ENCODE assay signal across 8 mouse cellular contexts in the genomic region with DNA sequence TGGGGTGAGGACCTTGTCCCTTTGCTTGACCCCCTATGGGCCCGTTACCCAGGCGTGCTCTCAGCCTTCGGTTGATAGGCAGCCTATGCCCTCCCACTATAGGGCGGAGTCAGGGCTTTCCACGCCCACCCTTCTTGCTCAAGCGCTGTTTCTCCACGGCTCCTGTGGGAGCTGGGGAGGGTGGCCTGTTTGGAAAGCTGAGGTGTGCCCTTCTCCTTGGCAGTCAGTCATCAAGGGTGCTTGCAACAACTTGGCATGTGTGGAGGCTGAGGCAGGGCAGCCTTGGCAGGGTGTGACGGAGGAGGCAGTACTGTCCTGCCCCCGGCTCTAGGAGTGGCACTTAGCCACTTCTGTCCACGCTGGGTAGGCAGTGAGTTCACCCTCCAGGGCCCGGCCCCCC. TPM values are rescaled to one million over a fixed set of nuclear protein-coding genes. Genes with fewer than 3 reads are reported as not detected.
DNase-seq lines count a peak whose midpoint lies in the region; ATAC-seq and TF ChIP-seq lines count a peak whose summit lies in the region.

No protein-coding gene starts in this region.

- H3K27me3 ChIP-seq in hindbrain, embryonic 13.5 days: no peaks in the 10 kb centered on the region
- H3K27me3 ChIP-seq in limb, embryonic 13.5 days: no peaks in the 10 kb centered on the region
- H3K27me3 ChIP-seq in midbrain, embryonic 12.5 days: no peaks in the 10 kb centered on the region

- H3K9ac ChIP-seq in hindbrain, embryonic 13.5 days: peak overlapping the region; percentile 71
- peak overlapping the region; percentile 50; the same call in 1 of the 2 replicates for H3K9ac ChIP-seq in limb, embryonic 13.5 days
- H3K9ac ChIP-seq in midbrain, embryonic 12.5 days (replicated peaks): peak overlapping the region; percentile 55

- H3K9me3 ChIP-seq in hindbrain, embryonic 13.5 days: no peaks in the 10 kb centered on the region
- H3K9me3 ChIP-seq in limb, embryonic 13.5 days: no peaks in the 10 kb centered on the region
- no peaks in the 10 kb centered on the region for H3K9me3 ChIP-seq in midbrain, embryonic 12.5 days

- H3K4me1 ChIP-seq in hindbrain, embryonic 13.5 days (replicated peaks): peaks cover 94% of the 10 kb centered on the region
- peaks cover 90% of the 10 kb centered on the region for H3K4me1 ChIP-seq in limb, embryonic 13.5 days
- H3K4me1 ChIP-seq in midbrain, embryonic 12.5 days: peaks cover 93% of the 10 kb centered on the region

- H3K36me3 ChIP-seq in hindbrain, embryonic 13.5 days: no peaks in the 10 kb centered on the region
- H3K36me3 ChIP-seq in limb, embryonic 13.5 days: peaks cover 19% of the 10 kb centered on the region
- peaks cover 19% of the 10 kb centered on the region for H3K36me3 ChIP-seq in midbrain, embryonic 12.5 days

- peak overlapping the region; percentile 98 for H3K27ac ChIP-seq in gastrocnemius, adult 2 months
- peak overlapping the region; percentile 94 for H3K27ac ChIP-seq in hindbrain, embryonic 13.5 days
- no peak overlapping the region for H3K27ac ChIP-seq in limb, embryonic 13.5 days
- peak overlapping the region; percentile 91 for H3K27ac ChIP-seq in midbrain, embryonic 12.5 days (replicated peaks)

- peak overlapping the region; percentile 60 for H3K4me3 ChIP-seq in gastrocnemius, adult 2 months
- H3K4me3 ChIP-seq in hindbrain, embryonic 13.5 days: peak overlapping the region; percentile 34
- H3K4me3 ChIP-seq in limb, embryonic 13.5 days: peak overlapping the region; percentile 32
- H3K4me3 ChIP-seq in midbrain, embryonic 12.5 days: peak overlapping the region; percentile 30

- peak; percentile 62 for DNase-seq in right cerebral cortex, postnatal 14 days
- DNase-seq in right cerebral cortex, adult 2 months (ENCODE audit: low spot score in 2 of 2): no peak
- DNase-seq in cerebellum, adult 9-11 months: peak; percentile 73
- peak; percentile 95 for DNase-seq in gastrocnemius, adult 2 months
- peak; percentile 36 for DNase-seq in yolk sac, embryonic 10.5 days (ENCODE audit: low spot score)

- TF ChIP-seq CTCF in gastrocnemius, adult 2 months (IDR thresholded peaks at IDR 0.05): no peak

- peak overlapping the region; percentile 60 for H3K4me2 ChIP-seq in hindbrain, embryonic 13.5 days
- H3K4me2 ChIP-seq in limb, embryonic 13.5 days (replicated peaks): peak overlapping the region; percentile 65
- H3K4me2 ChIP-seq in midbrain, embryonic 12.5 days (replicated peaks): peak overlapping the region; percentile 86

- 7% methylated on average over 11 of the region's 11 CpGs for WGBS in hindbrain, embryonic 13.5 days
- 8% methylated on average over 11 of the region's 11 CpGs for WGBS in limb, embryonic 13.5 days
- WGBS in midbrain, embryonic 12.5 days: 4% methylated on average over 11 of the region's 11 CpGs

- intact Hi-C loops in gastrocnemius, adult 2 months (cut with DNase I): no loop called here

- peak; percentile 29; the same call in 1 of the 2 replicates for ATAC-seq in hindbrain, embryonic 13.5 days (ENCODE audit: low FRiP score)
- ATAC-seq in limb, embryonic 13.5 days (ENCODE audit: low FRiP score, low read depth): 0 out of 2 replicates have a peak, but pooled peaks have one; percentile 9
- peak; percentile 39; the same call in 1 of the 2 replicates for ATAC-seq in midbrain, embryonic 12.5 days (ENCODE audit: low FRiP score, low read depth)

RNA-seq across cellular contexts. Expression of gene Rgma, which starts 23.0 kb away (rescaled TPM):
- 10 to 100 TPM; 46.1 to 52.4 TPM for total RNA-seq in gastrocnemius, adult 2 months (2021)
- polyA plus RNA-seq in hindbrain, embryonic 13.5 days (2015; fragmentation: Nextera tagmentation; extraction: Ambion mirVana): 40.0 and 41.1 TPM in 2 replicates
- 25.3 and 25.6 TPM in 2 replicates for polyA plus RNA-seq in limb, embryonic 13.5 days (2015; fragmentation: Nextera tagmentation; extraction: Ambion mirVana)
- 55.7 and 62.9 TPM in 2 replicates for polyA plus RNA-seq in midbrain, embryonic 12.5 days (2016; fragmentation: Nextera tagmentation; extraction: Ambion mirVana)

Comparison
In these comparisons a context has a peak if more than half of its experiments do, and no peak if none do; other contexts are left out.
1. DNase-seq: peak in right cerebral cortex, postnatal 14 days (single experiment), cerebellum, adult 9-11 months (single experiment), gastrocnemius, adult 2 months (single experiment) and yolk sac, embryonic 10.5 days (single experiment); none in right cerebral cortex, adult 2 months (0 of 2).
2. Peak in every context shown above with its lines, with median percentiles within 50 percentile points of each other: H3K4me3 ChIP-seq, ATAC-seq, H3K4me2 ChIP-seq and H3K9ac ChIP-seq.